Mouse (Mus musculus) monocyte, adult 2 months (primary cell): Measurements from ENCODE around the gene Gm8300.
"Not testable (repeated sequence)": the region's sequence is repeated elsewhere in the genome, so short reads cannot be mapped to it uniquely, and the experiment has no call there.

Experiments
- DNase-seq, 2 experiments: peaks; one replicate each; pipeline ENCODE4 v3.0.0; 2022; ENCODE audit warnings: low spot score in 2 of 2, low read depth in 1 of 2

Gm8300 gene

DNA sequence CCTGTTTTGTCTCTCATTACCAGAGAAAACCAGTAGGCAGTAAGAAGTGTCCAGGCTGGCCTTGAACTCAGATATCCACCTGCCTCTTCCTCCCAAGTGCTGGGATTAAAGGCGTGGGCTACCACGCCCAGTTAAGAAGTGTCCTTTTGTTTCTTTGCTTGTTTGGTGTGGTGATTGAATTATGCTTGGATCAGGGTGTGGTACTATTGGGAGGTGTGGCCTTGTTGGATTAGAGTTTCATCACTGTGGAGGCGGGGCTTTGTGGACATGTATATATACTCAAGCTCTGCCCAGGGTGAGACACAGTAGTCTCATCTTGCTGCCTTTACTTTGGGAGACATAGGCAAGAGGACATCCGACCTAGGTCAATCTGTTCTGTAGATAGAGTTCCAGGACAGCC is at the start of gene Gm8300:
Gene Gm8300 (plus strand): TSS at position 301 of the 400 bp plus-strand sequence.
- not testable (repeated sequence) for DNase-seq

GRCm38 (mm10) chr12:87464678-87465297 is 49.3 kb upstream of the Gm8300 start:
- no peak for DNase-seq

- no peak for DNase-seq
Observed at GRCm38 (mm10) chr12:87470263-87471136, 43.6 kb upstream of the Gm8300 start.

DNA sequence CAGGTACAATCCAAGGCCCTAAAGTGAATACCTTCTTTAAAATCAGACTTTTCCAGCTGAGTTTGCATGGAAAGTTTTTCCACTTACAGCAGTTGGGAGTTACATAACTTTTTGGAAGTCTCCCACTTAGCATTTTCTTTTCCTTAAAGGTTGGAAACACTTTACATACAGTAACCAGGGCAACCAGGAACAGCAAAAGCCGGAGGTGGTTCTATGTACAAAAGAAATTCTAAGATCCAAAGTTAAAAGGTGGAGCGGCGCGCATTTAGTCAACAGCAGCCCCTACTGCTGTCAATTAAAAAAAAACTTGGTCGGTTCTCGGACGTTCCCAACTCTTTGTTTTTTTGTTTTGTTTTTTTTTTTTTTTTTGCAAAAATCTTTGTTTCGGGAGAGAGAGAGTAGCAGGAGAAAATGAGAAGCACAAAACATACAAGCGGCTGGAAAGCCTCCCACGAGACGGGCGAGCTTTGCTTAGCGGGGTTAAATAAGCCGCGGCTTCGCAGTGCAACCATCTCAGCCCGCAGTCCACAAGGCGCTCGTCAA is 42.6 kb upstream of the Gm8300 start:
- DNase-seq: no peak

DNA sequence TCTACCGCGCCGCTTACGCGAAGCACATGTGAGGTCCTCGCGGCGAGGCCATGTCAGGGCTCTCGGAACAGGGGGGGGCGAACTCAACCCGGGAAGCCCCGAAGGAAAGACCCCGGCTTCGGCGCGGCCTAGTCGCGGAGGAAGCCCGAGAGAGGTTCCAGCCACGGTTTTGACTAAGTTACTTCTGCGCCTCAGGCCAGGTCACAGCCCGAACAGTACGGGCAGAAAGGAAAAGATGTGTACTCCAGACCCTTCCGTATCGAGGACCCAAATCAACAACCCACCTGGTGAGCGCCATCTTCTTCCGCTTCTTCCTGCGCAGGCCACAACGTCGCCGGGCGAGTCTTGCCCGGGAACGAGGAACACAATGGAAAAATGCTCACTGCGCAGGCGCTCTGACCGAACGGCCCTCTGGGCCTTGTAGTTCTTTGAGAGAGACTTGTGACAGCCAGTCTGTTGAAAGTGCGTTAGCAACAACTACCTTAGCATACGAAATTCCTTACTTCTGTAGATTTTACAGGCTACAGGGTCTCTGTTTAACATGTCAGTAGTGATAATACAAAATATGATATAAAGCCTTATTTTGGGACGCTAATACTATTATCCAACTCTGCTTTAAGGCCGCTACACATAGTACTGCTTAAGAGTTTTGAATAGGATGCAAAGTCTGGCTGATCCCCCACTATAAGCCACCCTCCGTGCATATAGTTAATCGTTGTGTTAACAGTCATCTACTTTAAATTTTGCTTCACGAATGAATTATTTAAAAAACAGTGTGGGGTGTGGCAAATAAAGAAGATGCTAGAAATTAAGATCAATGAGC is 41.9 kb upstream of the Gm8300 start, which contains the start of gene Snw1:
Gene Snw1 (minus strand): TSS at position 311 of the 823 bp plus-strand sequence.
- DNase-seq: peak; percentile 79 to 85

DNA sequence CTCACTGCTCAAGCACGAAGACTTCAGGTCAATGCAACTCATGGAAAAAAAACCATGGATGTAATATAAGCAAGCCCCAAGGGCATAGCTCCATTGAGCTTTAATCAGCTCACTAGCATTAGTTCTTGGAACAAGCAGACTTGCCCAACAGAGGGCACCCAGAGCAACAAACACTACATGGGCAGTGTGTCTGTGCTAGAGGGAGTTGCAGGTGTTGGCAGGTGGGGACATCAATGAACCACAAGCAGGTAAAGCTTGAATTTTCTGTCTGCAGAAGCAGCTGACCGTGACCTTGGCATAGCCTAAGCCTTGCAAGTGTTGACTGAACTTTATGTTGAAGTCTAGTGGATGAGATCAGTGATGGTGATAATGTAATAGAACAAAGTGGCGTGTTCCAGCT is 39.4 kb upstream of the Gm8300 start:
- DNase-seq: no peak

GRCm38 (mm10) chr12:87482482-87482881 is 31.6 kb upstream of the Gm8300 start:
- DNase-seq: not testable (repeated sequence)

GRCm38 (mm10) chr12:87488683-87489082 is 25.4 kb upstream of the Gm8300 start:
- not testable (repeated sequence) for DNase-seq

DNA sequence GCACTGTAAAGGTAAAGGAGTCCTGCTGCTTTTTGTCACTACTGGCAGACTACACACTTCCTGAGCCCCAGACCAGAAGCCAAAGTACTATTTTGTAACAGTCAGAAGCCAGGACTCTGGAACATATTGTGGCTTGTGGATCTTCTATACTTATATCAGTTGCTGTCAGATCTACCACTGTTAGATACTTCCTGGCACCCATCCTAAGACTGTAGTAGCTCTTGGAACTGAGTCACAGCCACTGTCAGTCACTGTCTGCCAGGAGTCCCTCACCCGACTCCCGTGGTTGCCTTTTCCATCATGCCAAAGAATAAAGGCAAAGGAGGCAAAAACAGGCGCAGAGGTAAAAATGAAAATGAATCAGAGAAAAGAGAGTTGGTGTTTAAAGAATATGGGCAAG is 19.7 kb upstream of the Gm8300 start, which contains the start of gene Gm5788:
Gene Gm5788 (plus strand): TSS at position 301 of the 400 bp plus-strand sequence.
- not testable (repeated sequence) for DNase-seq

DNA sequence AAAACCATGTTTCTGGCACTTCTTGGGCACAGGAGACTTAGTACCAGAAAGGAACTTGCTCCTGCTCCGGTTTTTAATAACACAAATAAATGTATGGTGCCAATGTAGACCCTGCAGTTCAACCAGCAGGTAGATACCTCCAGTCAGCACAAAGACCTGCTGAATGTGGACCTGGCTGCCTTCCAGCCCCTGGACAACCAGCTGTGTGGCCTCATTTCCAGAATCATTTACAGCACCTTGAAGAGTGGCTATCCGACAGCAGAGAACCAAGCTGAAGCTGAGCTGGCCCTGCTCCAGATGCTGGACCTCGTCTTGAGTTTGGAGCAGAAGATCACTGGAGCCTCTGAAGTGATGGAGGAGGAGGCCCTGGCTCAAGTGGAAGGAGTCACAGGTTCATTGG is 5.5 kb downstream of the Gm8300 start:
- not testable (repeated sequence) for DNase-seq

DNA sequence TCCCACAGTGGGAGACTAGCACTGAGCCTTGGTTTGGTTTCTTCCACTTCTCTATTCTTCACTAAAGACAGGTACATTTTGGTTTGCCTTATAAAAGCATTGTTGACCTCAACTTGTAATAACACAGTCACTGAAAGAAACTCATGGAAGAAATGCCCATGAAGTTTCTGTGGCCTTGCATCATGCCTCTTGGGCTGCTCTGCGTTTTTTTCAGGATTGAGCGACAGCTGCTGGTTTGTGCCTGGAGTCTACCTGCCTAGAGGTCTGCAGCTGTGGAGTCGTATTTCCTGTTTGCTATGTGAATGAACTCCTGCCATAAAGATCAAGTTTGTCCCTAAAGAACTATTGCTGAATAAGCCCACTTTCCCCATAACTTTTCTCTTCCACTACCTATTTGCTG is 29.8 kb downstream of the Gm8300 start:
- no peak for DNase-seq

DNA sequence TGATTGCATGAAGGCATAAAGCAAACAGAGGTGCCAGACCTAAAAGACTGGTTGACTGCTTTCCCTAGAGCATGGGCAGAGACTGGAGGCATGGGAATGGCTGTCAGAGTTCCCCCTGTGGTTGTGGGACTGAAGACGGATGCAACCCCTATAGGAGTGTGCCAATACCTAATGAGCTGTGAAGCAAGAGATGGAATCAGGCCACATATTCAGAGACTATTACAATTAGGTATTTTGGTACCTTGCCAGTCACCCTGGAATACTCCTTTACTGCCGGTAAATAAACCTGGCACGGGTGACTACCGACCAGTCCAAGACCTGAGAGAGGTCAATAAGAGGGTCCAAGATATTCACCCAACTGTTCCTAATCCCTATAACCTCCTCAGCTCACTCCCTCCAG is 36.5 kb downstream of the Gm8300 start:
- DNase-seq: not testable (repeated sequence)
